Mouse (Mus musculus) G1E (cell line): ENCODE data around the gene Ccer2.

Experiments
- CTCF ChIP-seq: IDR thresholded peaks from 2 replicates; pipeline ENCODE4 v1.5.1; 2012; ENCODE audit warnings: low read depth, low read length, inconsistent platforms, mixed read lengths
- GATA1 ChIP-seq: IDR thresholded peaks from 2 replicates; pipeline ENCODE4 v1.6.1; 2012; ENCODE audit warnings: borderline replicate concordance, low read length, inconsistent platforms, mixed read lengths
- POLR2AphosphoS5 ChIP-seq: IDR thresholded peaks from 2 replicates; pipeline ENCODE4 v1.6.1; 2012; ENCODE audit warnings: low read depth, low read length, inconsistent platforms; ENCODE audit not compliant: insufficient replicate concordance
- TAL1 ChIP-seq: conservative IDR thresholded peaks from 2 replicates; pipeline ENCODE4 v1.6.1; 2012; ENCODE audit warnings: low read depth, low read length, inconsistent platforms, mixed read lengths

GRCm38 (mm10) chr7:28732341-28733142 is 23.4 kb upstream of the Ccer2 start:
- TF ChIP-seq CTCF, result no peak
- TF ChIP-seq GATA1, result no peak
- no peak for TF ChIP-seq POLR2AphosphoS5
- no peak for TF ChIP-seq TAL1
